Mouse (Mus musculus) MN1 (cell line): ENCODE measurements at regions not wholly inside any gene's neighbourhood (a gene's known extent, or its start where the extent isn't known, plus 50 kb on each side); places are given as distances from the start of the nearest gene placed in this dataset.

Experiments
- DNase-seq: peaks from one replicate; pipeline ENCODE4 v3.0.0-alpha.2; 2016; ENCODE audit warnings: low spot score

GRCm38 (mm10) chr1:183622341-183622740, 204.3 kb downstream of the Hhipl2 start:
- DNase-seq: no peak

GRCm38 (mm10) chr1:183624266-183624665, 206.3 kb downstream of the Hhipl2 start:
- DNase-seq: no peak

GRCm38 (mm10) chr1:183633810-183634209, 215.8 kb downstream of the Hhipl2 start:
- DNase-seq: peak; percentile 27

GRCm38 (mm10) chr1:183634836-183635235, 216.8 kb downstream of the Hhipl2 start:
- DNase-seq: no peak

- no peak for DNase-seq
Observed at GRCm38 (mm10) chr1:183637214-183637613, 219.2 kb downstream of the Hhipl2 start.

GRCm38 (mm10) chr1:183639332-183639731, 221.3 kb downstream of the Hhipl2 start:
- DNase-seq: no peak

- no peak for DNase-seq
Observed at GRCm38 (mm10) chr1:183640568-183640967, 222.6 kb downstream of the Hhipl2 start.

GRCm38 (mm10) chr1:183644001-183644400, 226.0 kb downstream of the Hhipl2 start:
- DNase-seq: no peak

- no peak for DNase-seq
Observed at GRCm38 (mm10) chr1:183653878-183654277, 235.9 kb downstream of the Hhipl2 start.

GRCm38 (mm10) chr1:183657043-183657442, 239.0 kb downstream of the Hhipl2 start:
- no peak for DNase-seq

GRCm38 (mm10) chr1:183660541-183660940, 242.5 kb downstream of the Hhipl2 start:
- DNase-seq: no peak

- DNase-seq: peak; percentile 49
Observed at GRCm38 (mm10) chr1:183662369-183663043, 244.5 kb downstream of the Hhipl2 start.

GRCm38 (mm10) chr1:183669271-183669670, 251.3 kb downstream of the Hhipl2 start:
- no peak for DNase-seq

GRCm38 (mm10) chr1:183669674-183670073, 251.7 kb downstream of the Hhipl2 start:
- peak; percentile 70 for DNase-seq

GRCm38 (mm10) chr1:183670542-183670941, 252.5 kb downstream of the Hhipl2 start:
- no peak for DNase-seq

GRCm38 (mm10) chr1:183671541-183671940, 253.5 kb downstream of the Hhipl2 start:
- peak; percentile 27 for DNase-seq

- DNase-seq: no peak
Observed at GRCm38 (mm10) chr1:183672521-183672920, 254.5 kb downstream of the Hhipl2 start.

- DNase-seq: no peak
Observed at GRCm38 (mm10) chr1:183677585-183677984, 259.6 kb downstream of the Hhipl2 start.

- DNase-seq: peak; percentile 37
Observed at GRCm38 (mm10) chr1:183679949-183680348, 261.9 kb downstream of the Hhipl2 start.

GRCm38 (mm10) chr1:183686056-183686455, 268.0 kb downstream of the Hhipl2 start:
- DNase-seq: no peak

- no peak for DNase-seq
Observed at GRCm38 (mm10) chr1:183692756-183693155, 274.7 kb downstream of the Hhipl2 start.

GRCm38 (mm10) chr1:183699284-183699683, 281.3 kb downstream of the Hhipl2 start:
- no peak for DNase-seq

GRCm38 (mm10) chr1:183702888-183703287, 284.9 kb downstream of the Hhipl2 start:
- DNase-seq: no peak

GRCm38 (mm10) chr1:183712895-183713294, 294.9 kb downstream of the Hhipl2 start:
- DNase-seq: no peak
